Mouse (Mus musculus): ENCODE results near the gene Iqsec3.
"Not testable (repeated sequence)": the region's sequence is repeated elsewhere in the genome, so short reads cannot be mapped to it uniquely, and the experiment has no call there.

Gene Iqsec3

DNA sequence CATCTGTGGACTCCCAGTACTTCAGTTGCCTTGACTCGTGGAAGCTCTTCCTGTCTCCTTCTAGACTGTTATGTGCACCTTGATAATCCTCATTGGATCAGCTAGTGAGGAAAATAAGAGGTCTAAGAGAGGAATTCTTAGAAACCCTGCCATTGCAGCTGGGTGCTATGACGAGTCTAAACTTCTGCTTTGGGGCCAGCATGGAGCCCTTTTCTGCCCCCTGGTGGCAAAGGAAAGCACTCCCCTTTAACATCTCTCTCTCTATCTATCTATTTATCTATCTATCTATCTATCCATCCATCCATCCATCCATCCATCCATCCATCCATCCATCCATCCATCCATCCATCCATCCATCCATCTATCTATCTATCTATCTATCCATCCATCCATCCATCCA, 106.9 kb downstream of the Iqsec3 start:
- not testable (repeated sequence) for DNase-seq (ENCODE audit: low read depth, low spot score)

DNA sequence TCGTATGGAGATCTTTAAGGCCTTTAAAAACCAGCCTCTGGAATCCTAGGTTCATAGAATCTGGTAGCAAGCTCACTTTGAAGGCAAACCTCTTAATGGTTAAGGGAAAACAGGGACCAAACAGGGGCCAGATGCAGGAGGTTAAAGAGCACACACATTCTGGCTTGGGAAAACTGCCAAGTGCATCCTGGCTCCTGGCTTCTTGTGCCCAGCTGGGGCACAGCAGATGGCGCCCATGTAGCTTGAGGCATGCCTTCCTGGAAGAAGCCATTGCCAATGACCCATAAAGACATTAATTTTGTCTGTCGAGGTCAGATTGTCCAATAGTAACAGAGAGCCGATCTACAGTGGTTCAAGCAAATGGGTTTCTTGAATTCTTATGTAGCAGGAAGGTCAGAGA, 109.5 kb downstream of the Iqsec3 start:
- no peak for DNase-seq (ENCODE audit: low read depth, low spot score)

DNA sequence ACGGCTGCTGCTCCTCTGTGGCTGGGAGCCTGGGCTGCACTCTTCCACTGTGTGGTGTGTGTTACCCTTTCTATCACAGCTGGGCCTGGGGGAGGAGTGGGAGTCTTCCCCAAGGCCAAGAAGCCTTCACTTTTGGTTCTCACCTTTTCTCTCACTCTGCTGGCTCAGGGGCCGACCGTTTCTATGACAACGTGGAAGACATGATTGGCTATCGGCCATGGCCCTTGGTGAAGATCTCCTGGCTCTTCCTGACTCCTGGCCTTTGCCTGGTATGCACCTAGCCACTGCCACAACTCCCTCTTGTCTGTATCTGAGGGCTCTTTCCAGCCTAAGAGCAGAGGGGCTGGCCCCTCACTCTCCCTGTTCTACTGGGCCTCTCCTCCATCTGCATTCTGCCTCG, 110.4 kb downstream of the Iqsec3 start:
- DNase-seq (ENCODE audit: low read depth, low spot score), result no peak

DNA sequence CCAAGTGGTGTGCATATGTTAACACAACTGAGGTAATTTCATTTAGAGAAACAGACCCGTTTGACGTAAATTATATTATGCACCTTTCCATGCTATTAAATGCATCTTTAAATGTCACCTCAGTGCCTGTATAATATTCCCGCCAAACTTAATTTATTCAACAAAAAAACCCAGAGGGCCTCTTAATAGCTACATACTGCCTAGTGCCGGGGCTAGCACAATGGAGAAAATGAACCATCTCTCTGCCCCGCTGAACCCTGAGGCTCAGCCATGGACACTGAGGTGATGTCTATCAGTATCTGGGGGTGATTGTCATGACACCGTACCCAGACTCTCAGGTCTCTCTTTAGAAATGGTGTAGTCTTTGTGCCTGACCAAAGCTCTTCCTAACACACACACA, 116.2 kb downstream of the Iqsec3 start:
- no peak for DNase-seq (ENCODE audit: low read depth, low spot score)

GRCm38 (mm10) chr6:121356041-121356440, 117.4 kb downstream of the Iqsec3 start:
- DNase-seq (ENCODE audit: low read depth, low spot score), result peak; percentile 65

- no peak for DNase-seq (ENCODE audit: low read depth, low spot score)
These were observed 121.2 kb downstream of the Iqsec3 start for GRCm38 (mm10) chr6:121352276-121352675.

DNA sequence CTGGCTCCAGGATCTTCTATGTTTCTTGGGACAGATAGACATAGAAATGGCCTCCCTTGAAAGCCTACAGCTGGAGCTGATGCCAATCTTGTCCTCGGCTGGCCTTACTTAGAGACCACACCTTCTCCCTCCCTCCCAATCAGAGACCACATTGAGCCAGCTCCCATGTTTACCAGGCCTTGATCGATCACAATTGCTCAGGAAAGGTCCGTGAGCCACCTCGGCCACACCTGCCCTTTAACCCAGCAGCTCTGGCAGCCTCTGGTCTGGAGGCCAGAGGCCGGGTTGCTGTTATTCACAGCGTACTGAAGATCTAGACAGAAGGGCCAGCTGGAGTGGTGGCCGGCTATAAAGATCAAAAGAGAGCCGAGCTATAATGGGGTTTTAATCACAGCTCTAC, 127.0 kb downstream of the Iqsec3 start:
- no peak for DNase-seq (ENCODE audit: low read depth, low spot score)

- no peak for DNase-seq (ENCODE audit: low read depth, low spot score)
These were observed 129.1 kb downstream of the Iqsec3 start for GRCm38 (mm10) chr6:121344329-121344728.

DNA sequence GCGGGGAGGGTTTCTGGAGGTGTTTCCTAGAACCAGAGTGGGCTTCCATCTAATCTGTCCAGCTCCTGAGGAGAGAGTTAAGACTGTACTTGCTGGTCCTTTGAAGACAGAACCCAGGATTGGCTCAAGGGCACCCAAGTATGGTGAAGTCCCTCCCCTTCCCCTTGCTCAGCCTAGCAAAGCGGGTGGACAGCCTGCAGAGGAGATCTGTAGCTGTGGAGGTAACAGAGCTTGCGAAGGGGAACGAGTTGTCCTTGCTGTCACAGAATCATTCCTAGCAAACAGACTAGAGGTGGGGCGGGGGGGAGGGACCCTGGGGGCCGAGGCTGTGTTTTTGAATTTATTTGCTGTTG, 129.7 kb downstream of the Iqsec3 start:
- DNase-seq (ENCODE audit: low read depth, low spot score), result no peak

- no peak for DNase-seq (ENCODE audit: low read depth, low spot score)
These were observed 130.3 kb downstream of the Iqsec3 start, which contains the start of gene Slc6a12 for GRCm38 (mm10) chr6:121343026-121343770. Slc6a12 (plus strand) TSS chr6:121343076.

GRCm38 (mm10) chr6:121341650-121342049, 131.8 kb downstream of the Iqsec3 start:
- DNase-seq (ENCODE audit: low read depth, low spot score), result no peak

- DNase-seq (ENCODE audit: low read depth, low spot score), result no peak
These were observed 135.0 kb downstream of the Iqsec3 start for GRCm38 (mm10) chr6:121338519-121338896.

DNA sequence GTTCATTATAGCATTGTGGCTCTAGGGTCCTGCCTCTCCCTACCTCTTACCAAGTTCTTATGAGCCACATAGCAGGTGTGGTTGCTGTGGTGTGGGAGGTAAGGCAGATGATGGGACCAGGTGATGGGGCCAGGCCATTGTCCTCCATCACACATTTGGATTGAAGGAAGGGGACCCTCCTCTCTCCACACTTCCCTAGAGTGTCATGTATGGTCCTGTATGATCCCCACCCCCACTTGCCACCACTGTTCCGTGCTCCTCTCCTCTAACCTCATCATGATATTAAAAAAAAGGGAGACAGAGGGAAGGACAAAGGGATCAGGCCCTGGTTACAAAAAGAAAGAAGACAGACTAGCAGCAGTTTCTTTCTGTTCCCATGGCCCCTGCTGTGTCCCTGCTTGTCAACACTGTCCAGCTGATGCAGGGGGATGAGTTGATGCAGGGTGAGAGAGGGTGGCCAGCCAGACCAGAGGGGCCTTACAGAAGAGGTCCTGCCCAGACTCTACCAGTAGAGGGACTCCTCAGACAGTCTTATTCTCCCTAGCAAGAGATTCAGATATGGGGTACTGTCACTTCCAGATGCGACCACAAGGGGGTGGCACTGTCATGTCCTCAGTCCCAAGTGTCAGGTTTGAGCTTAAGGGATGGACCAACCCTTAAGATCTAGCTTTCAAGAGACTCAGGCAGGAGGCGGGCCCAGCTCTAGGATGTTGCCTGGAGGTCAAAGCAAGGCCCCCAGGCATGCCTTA, 135.5 kb downstream of the Iqsec3 start:
- DNase-seq (ENCODE audit: low read depth, low spot score), result peak; percentile 88

- no peak for DNase-seq (ENCODE audit: low read depth, low spot score)
These were observed 136.2 kb downstream of the Iqsec3 start for GRCm38 (mm10) chr6:121337229-121337628.

GRCm38 (mm10) chr6:121336558-121336957, 136.9 kb downstream of the Iqsec3 start:
- no peak for DNase-seq (ENCODE audit: low read depth, low spot score)

GRCm38 (mm10) chr6:121335841-121336240, 137.6 kb downstream of the Iqsec3 start:
- DNase-seq (ENCODE audit: low read depth, low spot score), result no peak

GRCm38 (mm10) chr6:121329848-121330508, 143.5 kb downstream of the Iqsec3 start:
- no peak for DNase-seq (ENCODE audit: low read depth, low spot score)

DNA sequence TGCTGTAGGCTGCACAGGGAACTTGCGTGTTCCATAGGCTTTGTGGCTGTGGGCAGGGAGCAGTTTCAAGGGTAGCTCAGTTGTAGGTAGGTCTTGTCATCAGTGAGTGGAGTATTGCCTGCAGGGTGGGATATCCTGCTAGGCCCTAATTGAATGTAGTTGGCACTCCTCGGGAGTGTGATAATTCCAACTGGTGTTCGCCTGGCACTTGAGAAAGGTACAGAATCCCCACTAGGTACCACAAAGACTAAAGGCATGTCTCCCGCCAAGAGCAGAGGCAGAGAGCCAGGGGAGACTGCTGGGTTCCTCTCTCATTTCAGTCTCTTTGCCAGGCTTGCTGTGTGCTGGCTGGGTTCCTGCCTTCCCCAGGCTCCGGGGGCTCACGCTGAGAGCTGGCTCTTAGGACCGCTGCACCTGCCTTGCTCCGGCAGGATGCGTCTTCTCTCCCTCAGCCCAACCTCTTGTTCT, 145.0 kb downstream of the Iqsec3 start:
- DNase-seq (ENCODE audit: low read depth, low spot score), result no peak

DNA sequence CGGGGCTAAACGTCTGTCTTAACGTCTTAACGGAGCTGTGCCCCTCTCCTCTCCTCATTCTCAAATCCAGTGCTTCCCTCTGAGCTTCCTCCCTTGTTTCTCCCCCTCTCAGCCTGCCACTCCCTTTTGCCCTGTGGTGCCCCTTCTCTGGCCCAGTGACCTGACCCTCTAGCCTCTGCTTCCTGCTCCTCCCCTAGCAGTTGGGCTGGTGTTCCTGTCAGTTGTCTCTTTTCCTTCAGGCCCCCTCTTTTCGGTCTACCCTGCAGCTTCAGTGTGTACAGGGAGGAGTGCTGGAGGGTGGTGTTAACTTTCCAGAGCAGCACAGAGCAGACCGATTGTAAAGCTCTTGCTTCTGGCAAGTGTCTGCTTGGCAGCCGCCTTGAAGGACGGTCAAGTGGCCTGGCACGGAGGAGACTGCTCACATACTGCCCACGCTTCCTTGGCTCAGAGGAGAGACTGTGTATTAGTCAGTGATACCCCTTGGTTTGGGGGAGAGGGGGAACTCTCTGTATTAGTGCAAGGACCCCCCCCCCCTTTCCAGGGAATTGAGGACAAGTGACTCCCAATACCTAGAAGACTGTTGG, 146.9 kb downstream of the Iqsec3 start:
- DNase-seq (ENCODE audit: low read depth, low spot score), result peak; percentile 56

DNA sequence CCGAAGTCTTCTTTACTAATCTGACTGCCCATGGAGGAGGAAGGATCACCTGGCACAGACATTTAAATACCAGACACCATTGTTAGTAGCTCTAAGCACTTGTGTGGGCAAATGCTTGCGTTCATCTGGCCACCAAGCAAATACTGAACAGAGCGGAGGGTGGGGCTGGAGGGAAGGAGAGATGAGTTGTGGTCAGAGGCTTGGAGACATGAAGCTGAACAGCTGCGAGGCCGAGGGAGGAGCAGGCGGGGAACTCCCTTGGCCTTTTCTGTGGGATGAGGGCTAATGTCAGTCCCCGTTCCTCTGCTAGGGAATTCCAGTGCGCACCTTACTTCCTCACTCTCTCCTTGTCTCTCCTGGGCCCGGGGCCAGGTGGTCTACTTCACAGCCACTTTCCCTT, 147.7 kb downstream of the Iqsec3 start:
- peak; percentile 34 for DNase-seq (ENCODE audit: low read depth, low spot score)

DNA sequence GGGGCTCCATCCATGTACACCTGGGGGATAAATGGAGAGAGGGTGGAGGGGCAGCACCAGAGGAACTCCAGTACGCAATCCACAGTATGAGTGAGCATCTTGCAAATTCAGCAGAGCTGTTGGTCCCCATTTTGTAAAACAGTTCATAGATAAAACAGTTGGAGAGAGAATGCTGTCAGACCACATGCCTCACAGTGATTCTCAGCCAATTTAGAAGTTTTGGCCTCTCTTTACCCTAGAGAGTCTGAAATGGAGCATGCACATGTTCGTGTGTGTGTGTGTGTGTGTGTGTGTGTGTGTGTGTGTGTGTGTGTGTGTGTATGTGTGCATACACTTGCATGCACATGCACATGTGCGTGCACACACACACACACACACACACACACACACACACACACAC, 148.2 kb downstream of the Iqsec3 start:
- DNase-seq (ENCODE audit: low read depth, low spot score), result no peak
